Mouse (Mus musculus): ENCODE data around the gene Mocs3. TPM values are rescaled to one million over a fixed set of nuclear protein-coding genes. Genes with fewer than 3 reads are reported as not detected.

Mocs3 gene
- total RNA-seq (2012; rRNA removed) (4.2 and 5.1 TPM in 2 replicates), polyA plus RNA-seq (2012; ENCODE audit: insufficient read depth in 1 of 2, insufficient read length in 2 of 2, low read depth in 1 of 2, low replicate concordance in 2 of 2, missing spikeins in 1 of 2) (1 to 10 TPM in 1 of 2 experiments, not detected in 1; 2.9 TPM)

DNA sequence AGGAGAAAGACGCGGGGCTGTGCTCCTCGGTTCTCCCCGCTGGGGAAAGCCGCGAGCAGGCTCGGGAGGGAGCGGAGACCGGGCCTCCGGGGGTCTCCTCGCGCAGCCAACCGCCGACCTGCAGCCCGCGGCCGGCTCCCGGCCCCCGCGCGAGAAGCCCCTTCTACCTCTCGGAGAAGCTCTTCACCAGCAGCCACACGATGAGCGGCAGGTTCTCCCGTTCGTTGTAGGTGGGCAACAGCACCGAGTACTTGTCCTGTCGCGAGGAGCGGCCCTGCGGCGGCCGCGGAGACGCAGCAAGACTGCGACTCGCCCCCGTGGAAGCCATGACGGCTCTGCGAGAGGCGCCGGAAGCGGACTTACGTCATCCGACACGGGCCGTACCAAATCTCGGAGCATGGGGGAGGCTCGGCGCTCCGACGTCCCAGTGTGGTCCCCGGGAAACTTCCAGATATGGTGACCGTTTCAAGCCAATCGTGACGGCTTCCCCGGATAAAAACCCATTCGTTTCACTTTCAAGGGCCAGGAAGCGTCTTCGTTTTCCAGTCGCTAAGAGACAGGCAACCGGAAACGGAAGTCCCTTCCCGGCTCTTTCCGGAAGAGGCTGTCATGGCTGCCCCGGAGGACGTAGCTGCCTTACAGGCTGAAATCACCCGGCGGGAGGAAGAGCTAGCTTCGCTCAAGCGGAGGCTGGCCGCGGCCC lies at the start of gene Mocs3, which contains the start of the genes Gm20716 and Dpm1:
Gene Mocs3 (plus strand): TSS at position 597 of the 703 bp plus-strand sequence.
Gene Gm20716 (minus strand): TSS at position 339 of the 703 bp plus-strand sequence.
Gene Dpm1 (minus strand): TSS at position 566 of the 703 bp plus-strand sequence.
- DNase-seq (ENCODE audit: low read depth, low spot score) = peak; percentile 92
- peak within 1 kb of the TSS; percentile 96 for H3K9ac ChIP-seq (ENCODE audit: control insufficient read depth, low read depth, low read length, poor library complexity, severe bottlenecking)
- peaks cover 3 to 10% of the 10 kb centered on the region in 2 experiments for H3K4me1 ChIP-seq (ENCODE audit: control insufficient read depth in 1 of 2, insufficient read depth in 2 of 2, low read length in 2 of 2)
- H3K4me3 ChIP-seq (ENCODE audit: control insufficient read depth in 1 of 2, insufficient read depth in 1 of 2, low read depth in 2 of 2, low read length in 2 of 2) = peak within 1 kb of the TSS; percentile 93 to 95
- peak within 1 kb of the TSS; percentile 84 for H3K27ac ChIP-seq (ENCODE audit: control insufficient read depth, low read depth, low read length)
- H3K79me2 ChIP-seq (ENCODE audit: control insufficient read depth, insufficient read depth, low read length, poor library complexity) = peaks cover 38% of the 10 kb centered on the region
- TF ChIP-seq CTCF (IDR thresholded peaks at IDR 0.05 in 2 of 3, conservative IDR thresholded peaks at IDR 0.05 in 1 of 3; ENCODE audit: control insufficient read depth in 1 of 3, insufficient read depth in 1 of 3, low read depth in 2 of 3, low read length in 3 of 3, poor library complexity in 1 of 3, severe bottlenecking in 1 of 3) = 0 out of 6 replicates have a peak, but pooled peaks of 1 of the 3 experiments have one; percentile 5
- peak; percentile 67 for TF ChIP-seq TBP (IDR thresholded peaks at IDR 0.05; ENCODE audit: low read depth, low read length)
- TF ChIP-seq POLR2AphosphoS2 (IDR thresholded peaks at IDR 0.05; ENCODE audit: low read length) = peak; percentile 92
- TF ChIP-seq MXI1 (IDR thresholded peaks at IDR 0.05; ENCODE audit: low read depth, low read length) = peak; percentile 81
- no peak for TF ChIP-seq TAL1 (IDR thresholded peaks at IDR 0.05; ENCODE audit: low read length)
- TF ChIP-seq MAZ (IDR thresholded peaks at IDR 0.05; ENCODE audit: low read depth, low read length) = no peak
- 0 out of 2 replicates have a peak, but pooled peaks have one; percentile 25 for TF ChIP-seq MYC (IDR thresholded peaks at IDR 0.05; ENCODE audit: low read depth, low read length)
- peak; percentile 86 for TF ChIP-seq SIN3A (IDR thresholded peaks at IDR 0.05; ENCODE audit: low read length)
- no peak for TF ChIP-seq UBTF (IDR thresholded peaks at IDR 0.05; ENCODE audit: borderline replicate concordance, insufficient read depth, low read depth, low read length)
- TF ChIP-seq E2F4 (IDR thresholded peaks at IDR 0.05; ENCODE audit: borderline replicate concordance, low read depth, low read length) = no peak
- no peak for TF ChIP-seq ZKSCAN1 (IDR thresholded peaks at IDR 0.05; ENCODE audit: low read depth, low read length)
- TF ChIP-seq USF1 (IDR thresholded peaks at IDR 0.05; ENCODE audit: low read depth, low read length) = no peak
- TF ChIP-seq KAT2A (conservative IDR thresholded peaks at IDR 0.05; ENCODE audit: low read depth, low read length) = no peak; the same call in 1 of the 2 replicates
- TF ChIP-seq SMC3 (IDR thresholded peaks at IDR 0.05; ENCODE audit: low read depth, low read length) = no peak
- TF ChIP-seq BHLHE40 (IDR thresholded peaks at IDR 0.05; ENCODE audit: borderline replicate concordance, low read depth, low read length) = no peak; the same call in 1 of the 2 replicates
- no peak for TF ChIP-seq MYB (IDR thresholded peaks at IDR 0.05; ENCODE audit: low read depth, low read length)
- TF ChIP-seq EP300 (IDR thresholded peaks at IDR 0.05; ENCODE audit: low read depth in 1 of 2, low read length in 2 of 2) = 0 out of 4 replicates have a peak, but pooled peaks of 1 of the 2 experiments have one; percentile 8
- TF ChIP-seq POLR2A (IDR thresholded peaks at IDR 0.05; ENCODE audit: control insufficient read depth in 1 of 2, insufficient read depth in 1 of 2, low read depth in 1 of 2, low read length in 2 of 2, poor library complexity in 1 of 2) = peak; percentile 86 to 95; a peak in 3 of 4 replicates
- TF ChIP-seq HCFC1 (IDR thresholded peaks at IDR 0.05; ENCODE audit: low read depth, low read length) = peak; percentile 85
- TF ChIP-seq ZC3H11A (IDR thresholded peaks at IDR 0.05; ENCODE audit: low read depth, low read length) = no peak
- peak; percentile 94 for TF ChIP-seq NELFE (IDR thresholded peaks at IDR 0.05; ENCODE audit: low read depth, low read length)
- TF ChIP-seq MEF2A (IDR thresholded peaks at IDR 0.05; ENCODE audit: extremely low read depth, insufficient replicate concordance, low read depth, low read length, poor library complexity, severe bottlenecking) = no peak
- no peak for TF ChIP-seq USF2 (IDR thresholded peaks at IDR 0.05; ENCODE audit: borderline replicate concordance in 1 of 2, insufficient read depth in 1 of 2, low read depth in 1 of 2, low read length in 2 of 2)
- TF ChIP-seq ZMIZ1 (IDR thresholded peaks at IDR 0.05; ENCODE audit: low read depth, low read length) = peak; percentile 88; the same call in 1 of the 2 replicates
- TF ChIP-seq RAD21 (IDR thresholded peaks at IDR 0.05; ENCODE audit: low read depth, low read length) = no peak
- no peak for TF ChIP-seq GATA1 (IDR thresholded peaks at IDR 0.05; ENCODE audit: low read depth, low read length)
- TF ChIP-seq CHD2 (IDR thresholded peaks at IDR 0.05; ENCODE audit: low read length) = no peak
- peak; percentile 56; the same call in 1 of the 2 replicates for TF ChIP-seq MAX (IDR thresholded peaks at IDR 0.05; ENCODE audit: low read length)
- peak; percentile 54; the same call in 1 of the 2 replicates for TF ChIP-seq TCF12 (IDR thresholded peaks at IDR 0.05; ENCODE audit: low read depth, low read length)
- TF ChIP-seq NRF1 (IDR thresholded peaks at IDR 0.05; ENCODE audit: insufficient read depth, low read depth, low read length, poor library complexity, severe bottlenecking) = no peak
- TF ChIP-seq ELF1 (IDR thresholded peaks at IDR 0.05; ENCODE audit: low read depth, low read length) = peak; percentile 68
- peak; percentile 99 for TF ChIP-seq CHD1 (IDR thresholded peaks at IDR 0.05; ENCODE audit: low read depth, low read length)
- TF ChIP-seq ZNF384 (IDR thresholded peaks at IDR 0.05; ENCODE audit: low read depth, low read length) = no peak
- TF ChIP-seq MAFK (IDR thresholded peaks at IDR 0.05; ENCODE audit: borderline replicate concordance, low read depth, low read length) = no peak
- no peak for TF ChIP-seq RCOR1 (IDR thresholded peaks at IDR 0.05; ENCODE audit: low read depth, low read length)
- no peaks in the 10 kb centered on the region for H3K9me3 ChIP-seq (replicated peaks; ENCODE audit: insufficient read depth, low read length)
- peaks cover 12 to 17% of the 10 kb centered on the region in 2 experiments for H3K36me3 ChIP-seq (ENCODE audit: control insufficient read depth in 1 of 2, insufficient read depth in 2 of 2, low read length in 2 of 2)
- H3K27me3 ChIP-seq (ENCODE audit: control insufficient read depth in 1 of 2, insufficient read depth in 2 of 2, low read length in 2 of 2) = no peaks in the 10 kb centered on the region
